Mouse (Mus musculus): Measurements from ENCODE around the gene Zfhx3. TPM values are rescaled to one million over a fixed set of nuclear protein-coding genes. Genes with fewer than 3 reads are reported as not detected.

Gene Zfhx3
- total and polyA plus RNA-seq, 3 experiments = 0.23 to 2.5 TPM; not detected in 1

DNA sequence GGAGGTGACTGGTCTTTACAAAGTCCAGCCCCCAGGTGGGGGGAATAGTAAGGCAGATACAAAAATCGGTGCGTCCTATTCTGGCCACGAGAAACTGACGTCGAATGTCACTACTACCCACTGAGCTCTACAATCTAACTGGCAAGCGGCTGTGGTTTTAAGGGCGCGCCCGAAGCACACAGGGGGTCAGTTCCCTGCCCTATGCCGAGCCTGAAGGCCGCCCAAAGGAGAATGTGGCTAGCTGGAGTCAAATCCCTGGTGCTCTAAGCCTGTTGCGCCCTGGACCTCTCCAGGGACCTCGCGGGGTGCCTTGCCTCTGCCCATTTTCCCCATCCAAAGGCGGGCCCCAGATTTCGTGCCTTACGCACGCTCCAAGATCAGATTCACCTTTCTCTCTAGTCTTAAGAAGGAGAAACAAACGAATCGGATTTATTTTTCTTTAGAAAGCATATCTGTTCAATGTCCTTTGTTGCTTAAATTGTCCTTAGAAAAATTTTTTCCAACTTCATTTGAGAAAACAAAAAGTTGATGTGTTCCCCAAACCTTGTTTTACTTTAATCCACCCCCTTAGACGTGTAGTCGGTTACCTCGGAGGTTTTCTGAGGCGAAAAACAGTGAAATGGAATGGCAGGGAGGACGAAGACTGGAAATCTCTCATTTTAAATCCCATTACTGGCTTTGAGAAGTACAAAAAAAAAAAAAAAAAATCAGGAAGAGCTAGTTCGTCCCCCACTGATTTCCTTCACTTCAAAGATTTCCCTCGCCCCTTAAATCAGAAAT lies 754.4 kb downstream of the Zfhx3 start:
- Histone ChIP-seq H3K79me2 (ENCODE audit: control insufficient read depth, insufficient read depth, low read length, poor library complexity) (no peaks in the 10 kb centered on the region), H3K27me3 (ENCODE audit: control insufficient read depth in 1 of 2, insufficient read depth in 2 of 2, low read length in 2 of 2) (peaks cover 5 to 12% of the 10 kb centered on the region in 2 experiments), H3K36me3 (ENCODE audit: control insufficient read depth in 1 of 2, insufficient read depth in 2 of 2, low read length in 2 of 2) (peaks cover 0 to 6% of the 10 kb centered on the region in 2 experiments; a peak in 2 of 4 replicates), H3K9ac (ENCODE audit: control insufficient read depth, low read depth, low read length, poor library complexity, severe bottlenecking) (no peak overlapping the region), H3K27ac (ENCODE audit: control insufficient read depth, low read depth, low read length) (no peak overlapping the region), H3K4me1 (ENCODE audit: control insufficient read depth in 1 of 2, insufficient read depth in 2 of 2, low read length in 2 of 2) (peaks cover 0 to 4% of the 10 kb centered on the region in 2 experiments; a peak in 1 of 4 replicates), H3K4me3 (ENCODE audit: control insufficient read depth in 1 of 2, insufficient read depth in 1 of 2, low read depth in 2 of 2, low read length in 2 of 2) (no peak overlapping the region), H3K9me3 (replicated peaks; ENCODE audit: insufficient read depth, low read length) (no peaks in the 10 kb centered on the region)
- TF ChIP-seq GABPA (IDR thresholded peaks at IDR 0.05; ENCODE audit: low read depth, low read length) (no peak), MEF2A (IDR thresholded peaks at IDR 0.05; ENCODE audit: extremely low read depth, insufficient replicate concordance, low read depth, low read length, poor library complexity, severe bottlenecking) (no peak), TAL1 (IDR thresholded peaks at IDR 0.05; ENCODE audit: low read length) (no peak), MXI1 (IDR thresholded peaks at IDR 0.05; ENCODE audit: low read depth, low read length) (no peak), MAFK (IDR thresholded peaks at IDR 0.05; ENCODE audit: borderline replicate concordance, low read depth, low read length) (no peak), MYC (IDR thresholded peaks at IDR 0.05; ENCODE audit: low read depth, low read length) (no peak), GATA1 (IDR thresholded peaks at IDR 0.05; ENCODE audit: low read depth, low read length) (no peak), TCF12 (IDR thresholded peaks at IDR 0.05; ENCODE audit: low read depth, low read length) (no peak), MAX (IDR thresholded peaks at IDR 0.05; ENCODE audit: low read length) (no peak), ZKSCAN1 (IDR thresholded peaks at IDR 0.05; ENCODE audit: low read depth, low read length) (no peak), CHD1 (IDR thresholded peaks at IDR 0.05; ENCODE audit: low read depth, low read length) (no peak), USF1 (IDR thresholded peaks at IDR 0.05; ENCODE audit: low read depth, low read length) (no peak), CTCF (IDR thresholded peaks at IDR 0.05 in 2 of 3, conservative IDR thresholded peaks at IDR 0.05 in 1 of 3; ENCODE audit: control insufficient read depth in 1 of 3, insufficient read depth in 1 of 3, low read depth in 2 of 3, low read length in 3 of 3, poor library complexity in 1 of 3, severe bottlenecking in 1 of 3) (no peak), NRF1 (IDR thresholded peaks at IDR 0.05; ENCODE audit: insufficient read depth, low read depth, low read length, poor library complexity, severe bottlenecking) (no peak)
- DNase-seq (ENCODE audit: low read depth, low spot score) = no peak

- Histone ChIP-seq H3K27ac (ENCODE audit: control insufficient read depth, low read depth, low read length) (no peak overlapping the region), H3K36me3 (ENCODE audit: control insufficient read depth in 1 of 2, insufficient read depth in 2 of 2, low read length in 2 of 2) (peaks cover 0 to 4% of the 10 kb centered on the region in 2 experiments; a peak in 2 of 4 replicates), H3K4me1 (ENCODE audit: control insufficient read depth in 1 of 2, insufficient read depth in 2 of 2, low read length in 2 of 2) (peaks cover 0 to 4% of the 10 kb centered on the region in 2 experiments; a peak in 1 of 4 replicates), H3K9me3 (replicated peaks; ENCODE audit: insufficient read depth, low read length) (no peaks in the 10 kb centered on the region), H3K27me3 (ENCODE audit: control insufficient read depth in 1 of 2, insufficient read depth in 2 of 2, low read length in 2 of 2) (peaks cover 5 to 20% of the 10 kb centered on the region in 2 experiments), H3K79me2 (ENCODE audit: control insufficient read depth, insufficient read depth, low read length, poor library complexity) (no peaks in the 10 kb centered on the region), H3K4me3 (ENCODE audit: control insufficient read depth in 1 of 2, insufficient read depth in 1 of 2, low read depth in 2 of 2, low read length in 2 of 2) (no peak overlapping the region), H3K9ac (ENCODE audit: control insufficient read depth, low read depth, low read length, poor library complexity, severe bottlenecking) (no peak overlapping the region)
- no peak for DNase-seq (ENCODE audit: low read depth, low spot score)
- TF ChIP-seq ZC3H11A (IDR thresholded peaks at IDR 0.05; ENCODE audit: low read depth, low read length) (no peak), E2F4 (IDR thresholded peaks at IDR 0.05; ENCODE audit: borderline replicate concordance, low read depth, low read length) (no peak), CHD1 (IDR thresholded peaks at IDR 0.05; ENCODE audit: low read depth, low read length) (no peak), USF2 (IDR thresholded peaks at IDR 0.05; ENCODE audit: borderline replicate concordance in 1 of 2, insufficient read depth in 1 of 2, low read depth in 1 of 2, low read length in 2 of 2) (no peak), POLR2AphosphoS5 (IDR thresholded peaks at IDR 0.05; ENCODE audit: borderline replicate concordance, low read depth, low read length) (no peak), MEF2A (IDR thresholded peaks at IDR 0.05; ENCODE audit: extremely low read depth, insufficient replicate concordance, low read depth, low read length, poor library complexity, severe bottlenecking) (no peak)
Measured at GRCm38 (mm10) chr8:108697589-108697988, 755.1 kb downstream of the Zfhx3 start.

All from MEL (cell line).